Comparison of ENCODE assay signal across 14 mouse cellular contexts in the genomic region with DNA sequence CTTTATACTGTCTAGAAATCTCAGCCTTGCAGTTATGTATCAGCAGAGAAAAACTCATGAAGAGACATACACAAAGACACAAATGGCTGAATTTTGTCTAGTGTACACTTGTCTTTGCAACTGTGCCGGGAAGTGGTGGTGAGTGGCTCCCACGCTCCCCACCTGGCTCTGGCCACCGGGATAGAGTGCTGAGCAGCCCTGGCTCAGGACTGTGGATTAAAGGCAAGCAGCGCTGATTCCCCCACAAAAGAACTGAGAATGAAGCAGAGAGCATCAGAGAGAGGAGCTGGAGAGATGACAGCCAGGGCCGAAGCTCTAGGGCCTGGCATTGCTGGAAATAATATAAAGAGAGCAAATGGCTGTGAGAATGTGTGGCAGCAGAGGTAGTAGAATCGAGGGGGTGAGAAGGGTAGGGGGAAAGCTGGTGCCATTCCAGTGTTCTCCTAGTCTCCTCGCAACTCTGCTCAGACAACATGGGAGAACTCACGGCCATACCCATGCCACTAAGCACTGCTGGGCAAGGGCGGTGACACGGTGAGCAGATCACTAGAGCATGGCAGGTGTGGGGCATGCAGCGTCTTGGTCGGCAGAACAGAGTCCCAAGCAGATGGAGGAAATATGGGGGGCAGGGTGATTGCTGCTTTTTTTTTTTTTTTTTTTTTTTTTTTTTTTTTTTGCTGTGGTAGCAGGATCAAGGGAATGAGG.
DNase-seq lines count a peak whose midpoint lies in the region; ATAC-seq lines count a peak whose summit lies in the region.
"Had no signal": no experiment of that assay in that cellular context is flagged by ENCODE, and none has a peak within 500 bp of the region (broad histone marks: within the 10 kb centered on the region; RNA-seq: fewer than 3 reads in every experiment).

No protein-coding gene starts in this region.

- 21% methylated on average over 12 of the region's 12 CpGs for WGBS in forebrain, embryonic 12.5 days
- WGBS in forebrain, embryonic 16.5 days = 14% methylated on average over 12 of the region's 12 CpGs
- 24% methylated on average over 12 of the region's 12 CpGs for WGBS in midbrain, embryonic 10.5 days

- H3K4me1 ChIP-seq in forebrain, embryonic 12.5 days = peaks cover 6% of the 10 kb centered on the region; the same call in 1 of the 2 replicates
- H3K4me1 ChIP-seq in forebrain, embryonic 16.5 days (replicated peaks; ENCODE audit: control insufficient read depth, insufficient read depth, low read length) = no peaks in the 10 kb centered on the region
- H3K4me1 ChIP-seq in midbrain, embryonic 10.5 days = peaks cover 18% of the 10 kb centered on the region
- H3K4me1 ChIP-seq: neural tube, embryonic 12.5 days had no signal

- no peaks in the 10 kb centered on the region for H3K27me3 ChIP-seq in forebrain, embryonic 12.5 days
- no peaks in the 10 kb centered on the region for H3K27me3 ChIP-seq in forebrain, embryonic 16.5 days (replicated peaks; ENCODE audit: control insufficient read depth, insufficient read depth, low read length)
- H3K27me3 ChIP-seq in midbrain, embryonic 10.5 days (ENCODE audit: low read depth, poor library complexity, severe bottlenecking) = no peaks in the 10 kb centered on the region
- H3K27me3 ChIP-seq: neural tube, embryonic 12.5 days had no signal

- peak; percentile 30; the same call in 1 of the 2 replicates for ATAC-seq in forebrain, embryonic 12.5 days (ENCODE audit: low FRiP score)
- ATAC-seq in forebrain, embryonic 16.5 days = no peak

- peak; percentile 9 for DNase-seq in left cerebral cortex, postnatal 4 days
- no peak for DNase-seq in left cerebral cortex, postnatal 36 days (ENCODE audit: low spot score in 2 of 2)
- DNase-seq in midbrain, embryonic 10.5 days (ENCODE audit: low spot score) = peak; percentile 22
- peak; percentile 2 for DNase-seq in retina, postnatal 1 day
- DNase-seq in heart, adult 9 months (ENCODE audit: low spot score in 2 of 2) = no peak
- DNase-seq in thymus, adult 18-20 months = no peak
- DNase-seq: cerebellum, adult 11-12 months; kidney, adult 11 months; lung, postnatal 36 days had no signal

- H3K9ac ChIP-seq in forebrain, embryonic 12.5 days = no peak overlapping the region
- no peak overlapping the region for H3K9ac ChIP-seq in forebrain, embryonic 16.5 days (replicated peaks; ENCODE audit: low read depth, low read length)
- H3K9ac ChIP-seq: neural tube, embryonic 12.5 days had no signal

- no peaks in the 10 kb centered on the region for H3K36me3 ChIP-seq in forebrain, embryonic 12.5 days (replicated peaks)
- no peaks in the 10 kb centered on the region for H3K36me3 ChIP-seq in forebrain, embryonic 16.5 days (ENCODE audit: control insufficient read depth, insufficient read depth)
- H3K36me3 ChIP-seq in midbrain, embryonic 10.5 days = no peaks in the 10 kb centered on the region
- H3K36me3 ChIP-seq: neural tube, embryonic 12.5 days had no signal

- no peak overlapping the region for H3K27ac ChIP-seq in forebrain, embryonic 12.5 days
- no peak overlapping the region for H3K27ac ChIP-seq in forebrain, embryonic 16.5 days (ENCODE audit: low read length)
- H3K27ac ChIP-seq in midbrain, embryonic 10.5 days (replicated peaks) = peak overlapping the region; percentile 33; the same call in 1 of the 2 replicates
- H3K27ac ChIP-seq: layer of hippocampus, adult 2 months; left cerebral cortex, adult 2 months; neural tube, embryonic 12.5 days had no signal

- H3K4me2 ChIP-seq in forebrain, embryonic 12.5 days = no peak overlapping the region
- H3K4me2 ChIP-seq in forebrain, embryonic 16.5 days (ENCODE audit: low read length) = no peak overlapping the region
- H3K4me2 ChIP-seq: neural tube, embryonic 12.5 days had no signal

- intact Hi-C loops in left cerebral cortex, postnatal 4 days (cut with DNase I) = no loop called here
- intact Hi-C loops in left cerebral cortex, postnatal 36 days (cut with DNase I) = no loop called here

- H3K9me3 ChIP-seq in forebrain, embryonic 12.5 days = no peaks in the 10 kb centered on the region
- no peaks in the 10 kb centered on the region for H3K9me3 ChIP-seq in forebrain, embryonic 16.5 days (ENCODE audit: control insufficient read depth, low read length)
- H3K9me3 ChIP-seq in midbrain, embryonic 10.5 days (replicated peaks) = no peaks in the 10 kb centered on the region
- H3K9me3 ChIP-seq: neural tube, embryonic 12.5 days had no signal

- H3K4me3 ChIP-seq in forebrain, embryonic 12.5 days (replicated peaks) = no peak overlapping the region
- H3K4me3 ChIP-seq in forebrain, embryonic 16.5 days (replicated peaks; ENCODE audit: low read length) = no peak overlapping the region
- peak overlapping the region; percentile 29; the same call in 1 of the 2 replicates for H3K4me3 ChIP-seq in midbrain, embryonic 10.5 days
- H3K4me3 ChIP-seq: layer of hippocampus, adult 2 months; left cerebral cortex, adult 2 months; neural tube, embryonic 12.5 days had no signal

Comparison
In these comparisons a context has a peak if more than half of its experiments do, and no peak if none do; other contexts are left out.
1. DNase-seq: peak in left cerebral cortex, postnatal 4 days (single experiment), midbrain, embryonic 10.5 days (single experiment) and retina, postnatal 1 day (single experiment); none in left cerebral cortex, postnatal 36 days (0 of 2), heart, adult 9 months (0 of 2) and thymus, adult 18-20 months (0 of 2).